Mouse (Mus musculus) heart, postnatal 0 days (tissue): ENCODE measurements around the gene Pnliprp1.

Experiments
- CTCF ChIP-seq: IDR thresholded peaks from 2 replicates; pipeline ENCODE4 v1.5.1; 2016; ENCODE audit warnings: antibody characterized with exemption, control low read depth, low read depth
- EP300 ChIP-seq: IDR thresholded peaks from 2 replicates; pipeline ENCODE4 v1.6.1; 2016; ENCODE audit warnings: antibody characterized with exemption, low read depth

DNA sequence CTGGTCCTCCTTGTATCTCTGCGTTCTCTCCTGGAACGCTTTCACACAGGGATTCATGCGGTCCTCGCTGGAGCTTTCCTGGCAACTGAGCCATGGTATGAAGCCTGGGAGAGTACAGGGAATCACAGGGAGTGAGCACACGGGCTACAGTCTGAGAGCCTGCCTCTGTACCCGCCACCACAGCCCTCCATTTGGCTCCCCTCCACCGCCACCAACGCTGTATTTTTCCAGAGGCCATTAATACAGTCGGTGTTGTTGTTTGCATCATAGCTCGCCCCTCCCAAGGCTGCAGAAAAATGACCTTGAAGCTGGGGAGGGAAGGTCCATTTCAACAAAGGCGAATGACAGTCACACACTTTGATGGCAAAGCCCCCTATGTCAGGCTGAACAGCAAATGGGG, 60.5 kb downstream of the Pnliprp1 start:
- TF ChIP-seq CTCF (no peak), EP300 (no peak)
